Mouse (Mus musculus): Measurements from ENCODE around the gene Dynll1. TPM values are rescaled to one million over a fixed set of nuclear protein-coding genes. Genes with fewer than 3 reads are reported as not detected.

Gene Dynll1
- polyA plus RNA-seq, 1 experiment from 2014 or later, result 1,865 TPM

DNA sequence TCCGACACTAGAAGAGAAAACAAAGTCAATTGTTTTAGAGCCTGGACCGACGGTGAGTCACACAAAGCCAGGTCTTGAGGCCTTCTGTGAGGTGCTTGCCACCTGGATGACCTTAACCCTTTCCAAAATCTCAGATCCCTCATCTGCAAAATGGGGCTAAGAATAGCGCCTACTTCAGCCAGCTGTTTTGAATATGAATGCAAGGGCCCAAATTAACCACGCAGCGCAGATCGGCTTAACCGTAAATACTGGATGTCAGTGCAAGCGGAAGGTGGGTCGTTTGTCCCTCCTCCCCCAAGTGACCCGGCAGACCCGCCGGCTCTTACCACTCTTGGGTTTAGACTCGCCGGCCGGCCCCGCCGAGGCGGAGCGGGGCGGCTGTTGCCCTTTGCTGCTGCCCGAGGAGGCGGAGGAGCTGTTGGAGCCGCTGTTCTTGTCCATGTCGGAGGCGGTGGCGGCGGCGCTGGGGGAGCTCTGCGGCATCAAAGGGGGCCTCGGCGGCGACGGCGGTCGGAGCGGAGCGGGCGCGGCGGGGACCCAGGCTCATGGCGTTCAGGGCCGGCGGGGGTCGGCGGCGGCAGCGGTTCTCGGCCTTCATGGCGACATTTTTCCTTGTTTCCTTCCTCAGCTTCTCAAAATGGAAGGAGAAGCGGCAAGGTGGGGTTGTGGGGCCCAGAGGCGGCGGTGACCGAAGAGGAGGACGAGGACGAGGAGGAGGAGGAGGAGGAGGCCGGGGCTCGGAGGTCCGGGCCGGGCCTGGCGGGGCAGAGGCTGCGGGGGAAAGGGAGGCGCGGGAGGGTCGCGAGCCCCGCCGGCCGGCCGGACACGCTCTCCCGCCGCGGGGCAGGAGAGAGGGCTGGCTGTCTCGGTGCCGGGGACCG is 28.6 kb downstream of the Dynll1 start:
- H3K36me3 ChIP-seq, result peaks cover 33% of the 10 kb centered on the region
- peak overlapping the region; percentile 95 for H3K27ac ChIP-seq
- DNase-seq (ENCODE audit: low spot score), result peak; percentile 73
- WGBS, result under 1% methylated on average over 74 of the region's 77 CpGs
- H3K4me3 ChIP-seq, result peak overlapping the region; percentile 97
- no peaks in the 10 kb centered on the region for H3K27me3 ChIP-seq (ENCODE audit: low read depth, poor library complexity, severe bottlenecking)
- H3K4me1 ChIP-seq, result peaks cover 35% of the 10 kb centered on the region
- no peaks in the 10 kb centered on the region for H3K9me3 ChIP-seq (replicated peaks)

- H3K36me3 ChIP-seq, result peaks cover 53% of the 10 kb centered on the region
- no peaks in the 10 kb centered on the region for H3K9me3 ChIP-seq (replicated peaks)
- peaks cover 46% of the 10 kb centered on the region for H3K4me1 ChIP-seq
- H3K27me3 ChIP-seq (ENCODE audit: low read depth, poor library complexity, severe bottlenecking), result no peaks in the 10 kb centered on the region
- H3K4me3 ChIP-seq, result no peak overlapping the region
- no peak overlapping the region for H3K27ac ChIP-seq
- no peak for DNase-seq (ENCODE audit: low spot score)
- 96% methylated on average over 1 of the region's 1 CpGs for WGBS
Observed at GRCm38 (mm10) chr5:115269969-115270368, 30.8 kb downstream of the Dynll1 start.

DNA sequence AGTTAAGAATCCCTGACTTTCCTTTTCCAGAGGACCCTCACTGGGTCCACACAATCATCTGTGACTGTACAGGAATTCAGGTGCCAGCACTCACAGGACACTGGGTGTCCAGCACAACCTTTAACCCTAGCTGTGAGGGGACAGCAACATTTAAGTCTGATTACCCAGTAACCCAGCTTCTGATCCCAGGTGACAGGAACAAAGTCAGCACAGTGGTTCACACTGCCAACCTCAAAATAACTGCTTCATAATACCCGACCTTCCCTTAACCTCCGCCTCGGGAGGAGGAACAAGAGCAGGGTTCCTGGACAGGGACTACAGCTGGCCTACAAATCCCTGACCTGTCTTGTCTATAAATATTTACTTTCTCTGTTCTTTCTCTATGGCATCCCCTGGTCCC is 32.5 kb downstream of the Dynll1 start:
- WGBS, result 79% methylated on average over 3 of the region's 3 CpGs
- DNase-seq (ENCODE audit: low spot score), result no peak
- Histone ChIP-seq H3K9me3 (replicated peaks) (no peaks in the 10 kb centered on the region), H3K27me3 (ENCODE audit: low read depth, poor library complexity, severe bottlenecking) (no peaks in the 10 kb centered on the region), H3K36me3 (peaks cover 65% of the 10 kb centered on the region), H3K4me3 (no peak overlapping the region), H3K27ac (no peak overlapping the region), H3K4me1 (peaks cover 40% of the 10 kb centered on the region)

DNA sequence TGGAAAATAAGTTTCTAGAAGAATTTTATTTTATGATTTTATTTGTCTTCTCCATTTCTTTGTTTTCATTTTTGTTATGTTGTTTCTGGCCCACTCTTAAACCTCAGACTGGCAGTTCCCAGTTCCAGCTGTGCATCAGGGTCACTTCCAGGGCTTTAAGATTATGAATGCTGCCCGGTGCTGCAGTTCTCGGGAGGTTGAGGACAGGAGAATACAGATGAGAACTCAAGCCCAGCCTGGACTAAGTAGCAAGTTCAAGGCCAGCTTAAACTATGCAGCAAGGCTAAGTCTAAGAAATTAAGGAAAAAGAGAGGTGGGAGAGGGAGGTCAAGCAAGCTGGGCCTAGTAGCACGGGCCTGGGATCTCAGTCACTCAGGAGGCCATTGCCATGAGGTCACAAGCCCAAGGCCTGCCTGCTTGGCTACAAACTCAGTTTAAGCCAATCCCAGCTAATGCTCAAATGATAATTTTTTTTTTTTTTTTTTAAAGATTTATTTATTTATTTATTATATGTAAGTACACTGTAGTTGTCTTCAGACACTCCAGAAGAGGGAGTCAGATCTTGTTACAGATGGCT is 33.2 kb downstream of the Dynll1 start:
- no peaks in the 10 kb centered on the region for H3K27me3 ChIP-seq (ENCODE audit: low read depth, poor library complexity, severe bottlenecking)
- no peak overlapping the region for H3K4me3 ChIP-seq
- H3K36me3 ChIP-seq, result peaks cover 72% of the 10 kb centered on the region
- WGBS, result 88% methylated on average over 3 of the region's 3 CpGs
- H3K9me3 ChIP-seq (replicated peaks), result no peaks in the 10 kb centered on the region
- H3K4me1 ChIP-seq, result peaks cover 37% of the 10 kb centered on the region
- H3K27ac ChIP-seq, result no peak overlapping the region
- no peak for DNase-seq (ENCODE audit: low spot score)

DNA sequence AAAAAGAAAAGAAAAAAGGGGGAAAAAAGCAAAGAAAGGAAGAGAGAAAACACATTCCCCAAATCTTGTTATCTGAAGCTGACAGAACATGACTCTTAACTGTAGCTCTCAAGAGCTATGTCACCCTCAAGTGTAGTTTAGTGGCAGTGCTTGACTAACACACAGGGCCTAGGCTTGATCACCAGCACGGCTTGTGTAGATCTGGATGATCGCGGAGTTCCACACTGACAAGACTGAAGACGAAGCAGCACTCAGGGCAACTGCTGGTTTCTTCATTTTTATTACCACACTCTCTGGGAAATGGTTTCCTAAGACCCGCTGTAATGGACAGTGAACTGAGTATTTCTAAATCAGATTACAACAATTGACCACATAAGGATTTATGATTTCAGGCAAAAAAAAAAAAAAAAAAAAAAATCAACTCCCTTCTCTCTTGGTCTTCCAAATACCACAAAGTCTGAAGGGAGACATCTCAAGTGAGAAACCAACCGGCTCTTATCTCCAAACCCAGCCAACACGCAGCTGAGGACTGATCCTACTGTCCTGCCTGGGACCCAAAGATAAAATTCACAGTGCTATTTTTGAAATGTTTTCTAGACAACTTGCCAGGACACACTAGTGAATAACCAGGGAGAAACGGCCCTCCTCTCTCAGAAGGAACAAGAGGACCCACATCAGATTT is 33.9 kb downstream of the Dynll1 start:
- no peak for DNase-seq (ENCODE audit: low spot score)
- Histone ChIP-seq H3K4me1 (peaks cover 37% of the 10 kb centered on the region), H3K27ac (no peak overlapping the region), H3K36me3 (peaks cover 75% of the 10 kb centered on the region), H3K9me3 (replicated peaks) (no peaks in the 10 kb centered on the region), H3K4me3 (no peak overlapping the region), H3K27me3 (ENCODE audit: low read depth, poor library complexity, severe bottlenecking) (no peaks in the 10 kb centered on the region)
- WGBS, result 91% methylated on average over 8 of the region's 8 CpGs

GRCm38 (mm10) chr5:115266340-115266739 is 34.5 kb downstream of the Dynll1 start:
- peaks cover 33% of the 10 kb centered on the region for H3K4me1 ChIP-seq
- H3K36me3 ChIP-seq, result peaks cover 75% of the 10 kb centered on the region
- H3K27ac ChIP-seq, result no peak overlapping the region
- WGBS, result 93% methylated on average over 5 of the region's 5 CpGs
- no peak overlapping the region for H3K4me3 ChIP-seq
- H3K27me3 ChIP-seq (ENCODE audit: low read depth, poor library complexity, severe bottlenecking), result no peaks in the 10 kb centered on the region
- H3K9me3 ChIP-seq (replicated peaks), result no peaks in the 10 kb centered on the region
- DNase-seq (ENCODE audit: low spot score), result no peak

GRCm38 (mm10) chr5:115262502-115263291 is 38.1 kb downstream of the Dynll1 start:
- Histone ChIP-seq H3K4me1 (peaks cover 11% of the 10 kb centered on the region), H3K9me3 (replicated peaks) (no peaks in the 10 kb centered on the region), H3K27me3 (ENCODE audit: low read depth, poor library complexity, severe bottlenecking) (no peaks in the 10 kb centered on the region), H3K4me3 (no peak overlapping the region), H3K36me3 (peaks cover 85% of the 10 kb centered on the region), H3K27ac (no peak overlapping the region)
- DNase-seq (ENCODE audit: low spot score), result no peak
- WGBS, result 92% methylated on average over 14 of the region's 14 CpGs

- DNase-seq (ENCODE audit: low spot score), result no peak
- WGBS, result 95% methylated on average over 1 of the region's 1 CpGs
- Histone ChIP-seq H3K36me3 (peaks cover 86% of the 10 kb centered on the region), H3K4me1 (peaks cover 11% of the 10 kb centered on the region), H3K27ac (no peak overlapping the region), H3K4me3 (no peak overlapping the region), H3K27me3 (ENCODE audit: low read depth, poor library complexity, severe bottlenecking) (no peaks in the 10 kb centered on the region), H3K9me3 (replicated peaks) (no peaks in the 10 kb centered on the region)
Observed at GRCm38 (mm10) chr5:115261880-115262279, 38.9 kb downstream of the Dynll1 start.

- Histone ChIP-seq H3K4me3 (no peak overlapping the region), H3K27ac (no peak overlapping the region), H3K27me3 (ENCODE audit: low read depth, poor library complexity, severe bottlenecking) (no peaks in the 10 kb centered on the region), H3K36me3 (peaks cover 86% of the 10 kb centered on the region), H3K4me1 (peaks cover 4% of the 10 kb centered on the region; the same call in 1 of the 2 replicates), H3K9me3 (replicated peaks) (no peaks in the 10 kb centered on the region)
- WGBS, result 93% methylated on average over 8 of the region's 8 CpGs
- DNase-seq (ENCODE audit: low spot score), result no peak
Observed at GRCm38 (mm10) chr5:115261141-115261540, 39.7 kb downstream of the Dynll1 start.

DNA sequence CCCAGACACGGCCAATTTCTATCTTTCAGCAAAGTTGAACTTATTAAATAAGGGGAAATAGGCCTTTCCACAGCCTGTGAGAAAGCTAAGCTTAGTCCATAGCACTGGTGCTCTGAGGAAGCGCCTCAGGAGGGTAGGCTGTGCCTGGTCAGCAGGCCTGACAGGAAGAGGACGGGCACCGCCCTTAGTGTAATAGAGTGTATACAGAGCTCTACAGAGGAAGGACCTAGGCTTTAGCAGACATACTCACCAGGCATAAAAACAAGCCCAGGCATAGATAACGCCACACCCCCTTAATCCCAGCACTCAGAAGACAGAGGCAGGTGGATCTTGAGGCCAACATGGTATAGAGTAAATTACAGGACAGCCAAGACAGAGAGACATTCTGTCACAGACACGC is 40.4 kb downstream of the Dynll1 start:
- H3K9me3 ChIP-seq (replicated peaks), result no peaks in the 10 kb centered on the region
- no peak for DNase-seq (ENCODE audit: low spot score)
- no peak overlapping the region for H3K4me3 ChIP-seq
- peaks cover 87% of the 10 kb centered on the region for H3K36me3 ChIP-seq
- no peaks in the 10 kb centered on the region for H3K4me1 ChIP-seq
- 91% methylated on average over 6 of the region's 6 CpGs for WGBS
- H3K27ac ChIP-seq, result no peak overlapping the region
- no peaks in the 10 kb centered on the region for H3K27me3 ChIP-seq (ENCODE audit: low read depth, poor library complexity, severe bottlenecking)

- Histone ChIP-seq H3K27ac (no peak overlapping the region), H3K36me3 (peaks cover 73% of the 10 kb centered on the region), H3K27me3 (ENCODE audit: low read depth, poor library complexity, severe bottlenecking) (no peaks in the 10 kb centered on the region), H3K9me3 (replicated peaks) (no peaks in the 10 kb centered on the region), H3K4me1 (no peaks in the 10 kb centered on the region), H3K4me3 (no peak overlapping the region)
- 90% methylated on average over 10 of the region's 10 CpGs for WGBS
- no peak for DNase-seq (ENCODE audit: low spot score)
Observed at GRCm38 (mm10) chr5:115256909-115257546, 43.8 kb downstream of the Dynll1 start.

DNA sequence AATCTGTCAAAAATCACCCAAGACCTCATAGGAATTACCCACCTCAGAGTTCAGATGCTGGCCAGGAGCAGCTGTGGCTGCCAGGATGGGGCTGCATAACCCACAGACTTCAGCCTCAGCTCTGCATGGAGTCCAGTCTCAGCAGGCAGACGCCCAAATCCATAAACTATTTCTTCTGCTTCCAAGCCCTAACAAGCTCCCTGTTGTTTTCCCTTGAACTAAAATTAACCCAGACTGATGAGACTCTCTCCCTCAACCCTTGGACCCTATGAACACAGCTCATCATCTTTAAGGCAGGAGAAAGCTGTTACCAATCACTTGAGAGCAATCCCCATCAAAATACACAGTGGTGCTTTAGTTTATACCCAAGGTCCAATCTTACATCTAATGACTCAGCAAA is 45.3 kb downstream of the Dynll1 start:
- H3K27ac ChIP-seq, result no peak overlapping the region
- H3K27me3 ChIP-seq (ENCODE audit: low read depth, poor library complexity, severe bottlenecking), result no peaks in the 10 kb centered on the region
- H3K4me1 ChIP-seq, result no peaks in the 10 kb centered on the region
- DNase-seq (ENCODE audit: low spot score), result no peak
- H3K36me3 ChIP-seq, result peaks cover 77% of the 10 kb centered on the region
- no peaks in the 10 kb centered on the region for H3K9me3 ChIP-seq (replicated peaks)
- WGBS, result 77% methylated on average over 1 of the region's 1 CpGs
- no peak overlapping the region for H3K4me3 ChIP-seq
